Mouse (Mus musculus) spleen, adult 2 months (tissue): ENCODE data around the gene Tcl1b2.

ENCODE experiments used
- CTCF ChIP-seq: fragments of 200-500 bp; IDR thresholded peaks from 2 replicates; pipeline ENCODE4 v1.5.1; 2011; ENCODE audit warnings: mild to moderate bottlenecking, inconsistent platforms; ENCODE audit not compliant: insufficient read depth, insufficient read length, insufficient replicate concordance; ENCODE audit errors: extremely low read depth
- POLR2A ChIP-seq: fragments of 200-500 bp; IDR thresholded peaks from 2 replicates; pipeline ENCODE4 v1.6.1; 2011; ENCODE audit warnings: low read depth, low read length, inconsistent platforms

GRCm38 (mm10) chr12:105099466-105100044 is 46.3 kb upstream of the Tcl1b2 start:
- TF ChIP-seq CTCF (no peak), POLR2A (no peak)
